Mouse (Mus musculus) retina, adult 2 months (tissue): ENCODE measurements around the gene Ankmy1.
A peak's percentile ranks its signal among the peaks of the same experiment; 100 is the strongest.

Experiments used
- DNase-seq: peaks from one replicate; pipeline ENCODE4 v3.0.0-alpha.2; 2012; ENCODE audit warnings: low read depth, low spot score

Gene Ankmy1

DNA sequence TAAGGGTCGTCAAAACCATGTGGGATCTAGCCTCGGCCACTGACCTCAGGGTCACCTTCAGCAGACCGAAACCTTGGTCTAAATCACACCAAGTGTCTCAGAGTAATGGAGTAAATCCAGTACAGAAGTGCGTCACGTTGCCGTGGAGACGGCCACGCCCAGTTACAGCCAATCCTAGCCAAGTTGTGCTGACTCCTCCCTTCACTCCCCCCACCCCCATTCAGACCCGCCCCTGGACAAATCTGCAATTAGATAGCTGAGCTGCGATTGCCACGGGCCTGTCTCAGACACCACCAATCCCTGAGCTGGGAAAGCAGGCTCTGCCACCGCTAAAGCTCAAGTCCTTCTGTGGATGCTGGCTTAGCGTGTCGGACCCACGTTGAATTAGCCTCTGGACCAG, at the start of gene Ankmy1:
Gene Ankmy1, minus strand, starts transcription at position 121 of the 400 bp plus-strand sequence.
- DNase-seq: peak; percentile 33

DNA sequence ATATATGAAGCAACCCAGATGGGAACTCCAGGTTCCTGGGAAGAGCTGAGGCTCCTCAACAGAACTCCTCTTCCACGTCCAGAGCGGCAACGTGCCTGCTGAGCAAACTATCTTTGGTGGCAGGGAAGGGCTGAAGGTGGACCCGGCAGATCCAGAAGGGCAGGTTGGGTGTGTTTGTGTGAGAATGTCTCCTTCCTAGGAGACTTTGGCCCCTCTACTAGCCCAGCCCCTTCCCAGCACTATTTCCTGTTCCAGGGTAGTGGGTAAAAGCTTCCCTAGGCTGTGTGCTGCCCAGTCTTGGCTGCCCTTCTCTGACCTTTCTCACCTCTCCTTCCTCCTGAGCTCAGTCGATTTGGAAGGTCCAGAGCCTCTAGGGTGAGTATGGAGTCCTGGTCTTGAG, 47.9 kb upstream of the Ankmy1 start, which contains the start of gene Gpr35:
Gene Gpr35, plus strand, starts transcription at position 259 of the 400 bp plus-strand sequence.
- DNase-seq: no peak

DNA sequence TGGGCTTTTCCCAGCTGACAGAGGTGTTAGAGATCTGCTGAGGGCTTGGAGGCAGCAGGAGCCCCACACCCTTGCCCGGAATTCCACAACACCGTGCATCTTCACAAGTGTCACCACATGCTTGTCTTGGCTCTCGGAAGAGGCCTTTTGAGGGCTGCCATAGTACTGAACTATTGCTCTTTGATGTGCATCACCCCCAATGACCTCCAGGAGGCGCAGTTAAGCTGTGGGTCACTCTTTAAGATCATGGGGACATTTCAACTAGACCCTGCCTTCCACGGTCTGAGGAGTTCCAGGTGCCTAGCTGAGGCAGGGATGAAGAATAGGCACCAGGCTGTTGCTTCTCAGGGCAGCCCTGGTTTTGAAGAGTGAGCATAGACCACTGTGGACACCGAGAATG, 46.7 kb upstream of the Ankmy1 start:
- DNase-seq: no peak

DNA sequence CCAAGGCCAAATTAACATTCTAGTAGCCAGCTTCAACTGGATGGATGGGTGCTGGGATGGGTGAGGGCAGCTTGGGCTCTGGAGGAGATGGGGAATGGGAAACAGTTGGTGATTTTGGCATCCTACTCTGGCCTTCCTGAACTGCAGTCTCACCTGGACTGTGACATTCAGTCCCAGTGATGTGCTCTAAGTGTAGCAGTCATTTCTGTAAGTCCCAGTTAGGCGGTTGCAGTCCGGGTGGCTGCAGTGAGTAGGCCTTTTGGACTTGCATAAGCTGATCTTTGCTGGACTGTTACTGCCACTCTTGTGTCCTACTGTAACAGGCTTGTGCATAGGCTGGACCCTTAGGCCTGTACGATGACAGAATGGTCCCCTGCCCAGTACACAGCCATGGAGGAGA, 45.3 kb upstream of the Ankmy1 start:
- DNase-seq: no peak

DNA sequence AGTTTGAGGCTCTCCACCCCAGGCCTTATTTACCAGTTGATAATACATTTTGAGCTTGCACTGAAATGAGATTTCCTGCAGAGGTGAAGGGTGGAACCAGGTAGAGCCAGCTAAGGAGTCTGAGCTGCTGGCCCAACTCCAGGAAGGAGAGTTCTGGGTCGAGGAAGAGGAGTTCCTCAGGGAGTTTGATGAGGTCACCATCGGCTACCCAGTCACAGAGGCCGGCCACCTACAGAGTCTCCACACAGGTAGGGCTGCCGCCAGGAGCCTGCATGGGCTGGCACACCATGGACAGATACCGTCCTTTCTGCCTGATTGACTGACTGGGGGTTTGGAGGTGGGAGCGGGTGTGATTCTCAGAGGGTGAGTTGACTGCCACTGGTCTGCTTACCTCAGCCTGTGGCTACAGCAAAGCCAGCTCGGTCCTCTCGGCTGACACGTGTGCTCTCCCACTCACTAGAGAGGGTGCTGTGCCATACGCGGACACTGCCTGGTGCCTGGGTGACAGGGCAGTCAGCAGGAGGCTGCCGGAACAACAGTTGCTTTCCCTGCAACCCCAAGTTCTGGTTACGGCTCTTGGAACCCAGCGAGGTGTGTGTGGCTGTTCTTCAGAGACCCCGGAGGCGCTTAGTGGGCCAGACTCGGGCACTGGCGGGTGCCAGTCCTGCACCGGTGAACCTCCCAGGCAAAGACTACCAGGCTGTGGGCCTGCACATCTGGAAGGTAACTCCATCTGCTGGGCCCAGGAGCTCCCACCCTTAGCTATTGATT, 40.7 kb upstream of the Ankmy1 start:
- no peak for DNase-seq

DNA sequence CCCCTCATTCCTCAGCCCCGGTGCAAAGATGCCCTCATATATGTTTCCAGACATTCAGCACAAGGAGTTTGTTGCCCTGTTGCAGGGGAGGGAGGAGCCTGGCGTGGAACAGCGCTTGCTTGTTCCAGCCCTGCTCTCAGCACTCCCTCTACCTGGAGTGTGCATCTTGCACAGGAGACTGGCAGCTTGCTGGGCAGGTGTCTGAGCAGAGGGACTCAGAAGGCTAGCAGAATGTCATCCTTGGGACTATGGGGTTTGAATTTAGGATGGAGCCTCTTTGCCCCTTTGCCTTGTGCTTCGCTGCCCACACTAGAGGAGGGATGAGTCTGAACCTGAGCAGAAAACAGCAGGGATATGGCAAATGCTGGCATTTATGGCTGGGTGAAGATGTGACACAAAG, 37.0 kb upstream of the Ankmy1 start:
- no peak for DNase-seq

DNA sequence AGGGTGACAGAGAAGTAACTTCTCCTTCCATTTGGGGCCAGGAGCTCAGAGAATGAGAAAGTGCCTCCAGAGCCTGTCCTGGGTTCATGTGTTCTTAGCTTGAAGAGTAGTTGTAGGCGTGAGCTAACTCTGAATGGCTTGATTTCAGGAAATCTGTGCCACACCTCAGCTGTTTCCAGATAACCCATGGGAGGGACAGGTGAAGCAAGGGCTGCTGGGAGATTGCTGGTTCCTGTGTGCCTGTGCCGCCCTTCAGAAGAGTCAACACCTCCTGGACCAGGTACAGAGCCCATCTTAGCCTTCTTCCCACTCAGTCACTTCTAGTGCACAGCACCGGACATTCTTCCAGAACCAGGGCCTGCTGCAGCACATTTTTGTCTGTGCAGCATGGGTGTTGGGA, 35.1 kb upstream of the Ankmy1 start:
- DNase-seq: no peak

DNA sequence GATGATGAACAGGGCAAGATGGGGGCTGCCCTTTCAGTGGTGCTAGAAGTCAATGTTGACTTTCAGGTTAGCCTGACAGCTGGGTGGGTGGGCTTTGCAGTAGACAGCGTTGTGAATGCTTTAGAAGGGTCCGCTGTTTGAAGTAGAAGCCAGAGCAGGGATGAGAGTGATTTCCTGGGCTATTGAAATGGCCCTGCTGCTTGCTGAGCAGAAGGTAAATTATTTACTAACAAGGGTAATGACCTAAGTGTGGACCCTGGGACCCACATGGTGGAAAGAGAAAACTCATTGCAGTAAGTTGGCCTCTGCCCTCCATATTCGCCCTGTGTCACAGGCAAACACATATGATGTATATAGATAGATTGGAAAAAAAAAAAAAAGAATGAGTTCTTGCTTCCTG, 33.8 kb upstream of the Ankmy1 start:
- DNase-seq: no peak

DNA sequence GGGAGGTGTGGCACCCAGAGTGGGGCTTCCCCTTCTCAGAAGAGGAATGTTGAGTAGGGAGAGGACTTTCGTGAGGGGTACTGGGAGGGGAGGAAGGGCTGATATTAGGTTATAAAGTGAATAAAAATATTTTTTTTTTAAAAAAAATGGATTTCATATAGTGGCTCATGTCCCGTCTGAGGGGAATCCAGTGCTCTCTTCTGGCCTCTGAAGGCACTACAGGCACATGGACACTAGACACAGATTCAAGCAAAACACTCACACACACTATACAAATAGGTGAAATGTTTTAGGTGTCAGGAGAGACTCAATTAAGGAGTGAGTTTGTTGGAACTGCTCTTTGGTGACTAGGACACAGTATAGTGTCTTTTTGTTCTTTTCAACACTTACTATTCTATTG, 33.3 kb upstream of the Ankmy1 start:
- DNase-seq: no peak

DNA sequence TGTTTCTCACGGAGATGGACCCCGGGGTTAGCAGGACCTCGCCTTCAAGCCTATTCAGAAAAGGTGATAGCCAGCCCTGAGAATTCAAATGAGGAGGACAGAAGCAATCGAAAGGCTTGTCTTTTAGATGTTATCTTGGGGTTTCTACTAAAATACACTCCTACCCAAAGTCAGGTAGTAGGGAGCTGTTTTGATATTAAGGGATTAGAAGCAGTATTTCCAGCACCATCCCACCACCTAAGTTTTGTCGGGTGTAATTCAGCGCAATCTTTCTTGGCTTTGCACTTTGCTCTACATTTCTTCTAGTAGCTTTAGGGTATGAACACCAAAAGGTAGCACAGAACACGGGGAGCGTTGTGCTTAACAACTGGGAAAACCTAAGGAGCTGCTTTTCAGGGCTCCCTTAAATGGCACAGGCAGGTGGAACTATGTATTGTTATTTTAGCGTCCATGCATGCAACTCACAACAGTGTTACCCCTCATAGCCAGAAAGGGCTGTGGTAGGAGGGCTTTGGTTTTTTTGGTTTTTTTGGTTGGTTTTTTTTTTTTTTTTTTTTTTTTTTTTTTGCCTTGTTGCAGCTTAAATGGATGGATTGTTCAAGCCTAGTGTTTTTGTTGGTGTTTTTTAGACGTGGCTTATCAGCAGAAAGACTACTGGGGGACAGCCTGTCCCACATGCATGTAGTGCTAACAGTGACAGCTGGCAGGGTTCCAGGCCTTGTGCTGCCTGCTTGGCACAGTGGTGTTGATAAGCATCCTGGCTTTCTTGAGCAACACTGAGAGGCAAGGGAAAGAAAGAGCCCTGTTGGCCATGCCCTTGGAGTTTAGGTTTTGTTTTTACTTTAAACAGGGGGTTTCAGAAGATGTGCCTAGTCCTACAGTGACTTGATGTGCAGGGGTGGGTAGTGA, 32.6 kb upstream of the Ankmy1 start:
- no peak for DNase-seq

DNA sequence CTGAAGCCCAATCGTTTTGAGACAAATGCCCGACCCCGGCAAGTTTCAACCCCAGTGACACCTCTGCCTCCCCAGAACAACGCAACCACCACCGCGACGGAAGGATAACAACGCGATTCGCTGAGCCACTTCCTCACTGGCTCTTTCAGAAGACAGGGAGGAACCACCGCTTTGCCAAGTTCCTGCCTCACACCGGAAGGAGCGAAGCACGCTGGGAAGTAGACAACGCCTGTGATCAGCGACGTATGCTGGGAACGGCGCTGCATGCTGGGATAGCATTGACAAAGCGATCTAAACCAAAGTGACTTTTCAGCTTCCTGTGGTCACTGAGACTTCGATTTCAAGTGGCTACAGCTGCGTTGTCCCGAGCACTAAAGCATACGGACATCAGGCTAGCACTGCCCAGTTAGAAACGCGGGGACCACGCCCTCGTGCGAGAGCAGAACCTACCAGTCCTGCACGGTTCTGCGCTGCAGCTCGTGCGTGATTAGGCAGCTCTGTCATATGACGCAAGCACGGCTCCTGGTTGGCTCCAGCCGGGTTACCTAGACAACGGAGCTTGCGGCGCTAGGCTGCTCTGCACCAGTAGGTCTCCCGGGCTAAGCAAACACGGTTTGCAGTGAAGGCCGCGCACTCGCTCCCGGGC, 31.6 kb upstream of the Ankmy1 start, which contains the start of gene Capn10:
Gene Capn10, plus strand, starts transcription at position 195 of the 646 bp plus-strand sequence.
- DNase-seq: peak; percentile 91

DNA sequence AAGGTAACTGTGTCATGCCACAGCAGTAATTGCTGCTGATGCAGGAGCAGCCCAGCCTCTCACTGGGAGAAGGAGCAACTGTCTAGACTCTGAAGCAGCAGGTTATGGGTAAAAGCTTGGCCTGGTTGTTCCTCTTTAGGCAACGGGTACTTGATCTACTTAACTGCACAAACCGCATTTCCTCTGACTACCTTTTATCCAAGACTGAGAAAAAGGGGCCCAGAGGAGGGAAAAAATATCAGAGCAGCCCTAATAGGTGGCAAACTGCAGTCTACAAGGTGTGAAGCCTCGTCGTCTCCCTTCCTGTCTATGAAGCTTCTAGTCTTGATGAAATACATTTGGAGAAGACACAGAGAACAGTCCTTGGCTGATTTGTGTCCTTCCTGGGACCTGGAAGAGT, 30.9 kb upstream of the Ankmy1 start:
- no peak for DNase-seq

DNA sequence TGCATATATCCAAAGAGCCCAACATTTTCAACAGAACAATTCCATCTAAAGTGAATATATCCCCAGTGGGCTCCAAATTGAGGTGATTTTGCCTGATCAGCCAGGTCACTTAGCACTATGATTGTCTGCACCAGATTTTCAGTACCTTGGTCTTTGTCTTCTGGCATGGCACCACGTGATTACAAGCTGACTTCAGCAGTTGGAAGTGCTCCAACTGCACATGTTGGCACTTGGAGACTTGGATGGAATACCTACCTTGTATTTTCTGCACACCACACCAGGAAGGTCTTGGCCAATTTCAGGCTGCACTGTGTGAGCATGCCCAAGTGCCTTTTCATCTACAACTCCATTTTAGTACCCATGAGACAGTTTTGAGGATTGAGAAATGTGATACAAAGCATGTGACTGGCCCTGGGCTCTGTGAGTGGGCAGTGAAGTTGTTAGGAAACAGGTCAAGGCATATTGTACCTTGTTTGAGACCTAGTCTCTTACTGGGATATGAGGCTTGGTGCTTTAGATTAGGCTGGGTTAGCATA, 27.5 kb upstream of the Ankmy1 start:
- no peak for DNase-seq

DNA sequence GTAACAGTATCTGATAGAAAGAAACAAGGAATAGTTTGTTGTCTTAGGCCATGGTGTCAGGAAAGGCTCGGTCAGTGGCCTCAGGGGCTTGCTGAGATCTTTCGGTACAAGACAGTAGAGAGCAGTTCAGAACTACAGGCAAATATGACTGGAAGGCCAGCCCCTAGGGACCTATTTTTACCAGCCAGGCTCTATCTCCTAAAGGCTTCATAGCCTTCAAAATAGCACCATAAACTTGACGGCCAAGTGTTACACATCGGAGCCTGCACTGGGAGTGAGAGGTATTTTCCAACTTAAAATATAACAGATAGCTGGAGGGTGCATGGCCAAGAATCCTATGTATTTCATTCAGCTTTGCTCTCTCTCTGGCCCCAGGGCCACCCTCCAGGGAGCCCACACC, 18.8 kb upstream of the Ankmy1 start:
- DNase-seq: no peak

DNA sequence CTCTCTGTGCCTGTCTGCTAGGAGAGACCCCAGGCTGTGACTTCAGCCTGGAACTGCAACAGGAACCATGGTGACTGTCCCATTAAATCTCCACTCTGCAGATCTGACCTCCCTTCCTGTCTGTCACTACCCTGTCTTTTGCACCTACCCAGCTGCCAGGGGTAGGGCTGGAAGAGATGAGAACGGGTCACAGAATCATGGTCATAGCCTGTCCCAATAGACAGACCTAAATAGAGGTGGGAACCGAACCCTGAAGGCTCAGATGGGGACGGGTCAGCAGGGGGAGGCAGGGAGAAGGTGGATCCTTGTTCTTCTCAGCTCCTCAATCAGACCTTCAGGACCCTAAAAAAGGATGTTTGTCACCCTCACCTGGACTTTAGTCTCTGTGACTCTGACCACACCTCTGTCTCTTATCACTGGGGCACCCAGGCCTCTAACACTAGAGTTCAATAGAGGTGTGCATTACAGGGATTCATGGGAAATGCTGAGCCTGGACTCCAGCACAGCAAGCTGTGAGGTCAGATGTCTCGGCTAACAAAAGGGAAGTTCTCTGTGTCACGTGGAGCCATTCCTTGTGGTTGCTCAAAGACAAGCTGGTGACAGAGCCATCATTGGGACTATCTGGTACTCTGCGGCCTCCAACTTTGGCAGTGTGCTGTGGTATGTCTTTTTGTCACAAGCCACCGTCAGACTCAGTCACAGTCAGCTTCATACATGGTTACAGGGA, 17.9 kb upstream of the Ankmy1 start:
- DNase-seq: no peak

DNA sequence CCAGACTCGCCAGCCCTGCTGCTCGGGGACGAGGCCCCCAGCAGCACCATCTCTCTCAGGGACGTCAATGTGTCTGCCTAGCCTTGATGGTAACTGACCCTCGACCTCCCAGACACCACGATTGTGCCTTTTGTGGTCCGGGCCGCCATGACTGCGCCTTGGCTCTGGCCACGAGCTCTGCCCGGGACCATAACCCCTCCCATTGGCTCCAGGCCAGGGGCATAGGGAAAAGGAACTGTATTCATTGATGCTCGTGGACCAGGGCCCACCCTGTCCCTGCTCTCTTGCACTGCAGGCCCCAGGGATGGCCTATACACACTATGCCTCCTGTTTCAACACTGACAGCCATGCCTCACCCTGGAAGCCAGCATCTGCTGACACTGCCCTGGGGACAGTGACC, 17.1 kb upstream of the Ankmy1 start:
- no peak for DNase-seq

DNA sequence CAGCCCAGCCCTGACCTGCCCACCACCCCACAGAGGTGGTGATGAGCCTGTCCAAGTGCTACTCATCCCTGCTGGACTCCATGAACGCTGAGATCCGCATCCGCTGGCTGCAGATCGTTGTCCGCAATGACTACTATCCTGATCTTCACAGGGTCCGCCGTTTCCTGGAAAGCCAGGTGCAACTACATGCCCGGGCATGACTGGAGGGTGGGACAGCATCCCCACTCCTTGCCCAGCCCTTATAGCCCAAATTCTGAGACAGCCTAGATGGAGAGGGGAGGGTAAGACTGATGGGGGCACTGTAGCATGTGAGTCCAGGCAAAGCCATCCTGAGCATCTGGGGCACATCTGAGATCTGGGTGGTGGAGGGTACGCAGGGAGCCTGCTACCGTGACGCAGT, 16.4 kb upstream of the Ankmy1 start:
- no peak for DNase-seq

DNA sequence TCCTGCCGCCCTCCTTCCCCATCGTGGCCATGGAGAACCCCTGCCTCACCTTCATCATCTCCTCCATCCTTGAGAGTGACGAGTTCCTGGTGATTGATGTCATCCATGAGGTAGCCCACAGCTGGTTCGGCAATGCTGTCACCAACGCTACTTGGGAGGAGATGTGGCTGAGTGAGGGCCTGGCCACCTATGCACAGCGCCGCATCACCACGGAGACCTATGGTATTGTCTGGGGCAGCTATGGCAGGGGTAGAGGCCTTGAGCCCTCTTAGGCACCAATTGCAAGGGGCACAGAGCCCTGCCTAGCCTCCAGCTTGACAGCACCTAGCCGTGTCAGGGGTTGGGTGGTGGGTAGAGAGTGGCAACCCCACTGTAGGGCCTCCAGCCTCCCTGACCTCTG, 14.0 kb upstream of the Ankmy1 start:
- DNase-seq: no peak

DNA sequence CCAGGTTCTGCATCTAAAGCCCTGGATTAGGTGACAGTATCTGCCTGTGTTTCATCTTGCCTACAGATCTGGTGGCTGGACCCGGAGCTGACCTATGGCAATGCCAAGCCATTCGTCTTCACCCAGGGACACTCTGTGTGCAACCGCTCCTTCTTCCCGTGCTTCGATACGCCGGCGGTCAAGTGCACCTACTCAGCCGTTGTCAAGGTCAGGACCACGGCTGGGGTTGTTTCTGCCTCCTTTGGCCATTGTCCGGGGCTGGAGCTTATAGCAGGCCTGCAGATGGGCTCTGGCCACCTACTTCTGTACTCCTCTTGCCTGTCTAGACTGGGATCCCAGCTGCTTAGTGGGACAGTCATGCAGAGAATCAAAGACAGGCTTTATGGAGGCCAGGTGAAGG, 12.3 kb upstream of the Ankmy1 start:
- no peak for DNase-seq

DNA sequence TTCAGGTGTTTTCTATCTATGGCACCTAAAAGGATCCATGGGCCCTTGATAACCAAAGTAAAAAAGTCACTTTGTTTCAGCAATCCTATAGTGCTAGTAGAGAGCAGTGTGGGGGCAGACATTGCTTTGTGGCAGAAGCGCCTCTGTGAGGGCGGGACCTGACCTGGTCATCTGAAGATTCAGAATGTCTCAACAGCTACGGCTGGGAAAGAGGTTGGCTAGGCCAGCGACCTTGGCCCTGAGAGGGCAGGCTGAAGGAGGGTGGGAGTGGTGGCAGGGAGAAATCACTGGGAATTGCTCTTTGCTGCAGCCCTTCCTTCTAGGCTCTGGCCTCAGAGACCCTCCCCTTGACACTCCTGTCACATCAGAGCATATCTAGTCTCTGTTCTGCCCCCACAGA, 11.5 kb upstream of the Ankmy1 start:
- no peak for DNase-seq

DNA sequence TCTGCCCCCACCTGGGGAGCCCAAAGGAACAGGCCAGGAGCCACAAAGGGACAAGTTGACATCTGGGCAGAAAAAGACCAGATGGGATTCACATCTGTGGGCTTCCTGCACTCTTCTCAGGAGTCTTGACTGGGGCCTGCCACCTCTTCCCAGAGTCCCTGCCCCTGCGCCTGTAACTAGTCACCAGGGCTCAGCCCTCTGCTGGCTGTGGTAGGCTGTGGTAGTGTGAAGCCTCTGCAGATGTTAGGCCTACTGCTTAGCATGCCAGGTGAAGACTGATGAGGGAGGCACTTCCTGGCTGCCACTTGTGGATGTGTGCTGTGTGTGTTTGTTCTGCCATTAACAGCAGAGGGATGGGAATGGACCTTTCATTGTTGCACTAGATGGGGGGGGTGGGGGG, 9.6 kb upstream of the Ankmy1 start:
- DNase-seq: no peak
